Mouse (Mus musculus) macrophage (primary cell): ENCODE measurements around the gene Sall2. TPM values are rescaled to one million over a fixed set of nuclear protein-coding genes. Genes with fewer than 3 reads are reported as not detected.

ENCODE experiments used
- H3K27ac ChIP-seq: fragments of 350-480 bp; formaldehyde crosslinking; 2 replicates; pipeline ENCODE4 v1.9.0; 2021
- H3K36me3 ChIP-seq: fragments of 350-480 bp; formaldehyde crosslinking; 2 replicates; pipeline ENCODE4 v1.9.0; 2021; ENCODE audit errors: inconsistent target
- H3K4me3 ChIP-seq: fragments of 350-480 bp; formaldehyde crosslinking; 2 replicates; pipeline ENCODE4 v1.9.0; 2021; ENCODE audit errors: inconsistent target
- H3K79me2 ChIP-seq: fragments of 350-480 bp; formaldehyde crosslinking; 2 replicates; pipeline ENCODE4 v1.9.0; 2021; ENCODE audit errors: inconsistent target
- WGBS: methylation state at CpG from one replicate; pipeline ENCODE4 v1.1.7; 2026; ENCODE audit warnings: inconsistent platforms; ENCODE audit not compliant: missing documents; 5-methylcytosine and 5-hydroxymethylcytosine counted together
- polyA plus RNA-seq: library from polyadenylated mRNA; stranded (reverse); fragments of 250-400 nt; gene quantifications from 3 replicates; pipeline ENCODE4 v1.2.4, GENCODE M21; 2018; ENCODE audit warnings: inconsistent platforms
- total RNA-seq, 78 experiments: library from RNA; depleted of rRNA; stranded (reverse); fragments of 250-400 nt; gene quantifications; 1 replicate in 9 of 78; 2 replicates in 24 of 78; 3 replicates in 43 of 78; 4 replicates in 2 of 78; pipeline ENCODE4 v1.2.4; 2018; ENCODE audit warnings: inconsistent platforms in 56 of 78

The Sall2 gene
- total RNA-seq (2018; cell fraction: chromatin; rRNA removed): 1 to 10 TPM in 1 of 26 experiments, under 1 TPM in 9, not detected in 16; 0.12 to 2.2 (median 0.20) TPM
- total RNA-seq (2018; cell fraction: cytosol; rRNA removed): under 1 TPM; under 0.01 to 0.35 (median 0.15) TPM
- under 1 TPM in 14 of 26 experiments, not detected in 12; 0.11 to 0.45 (median 0.18) TPM for total RNA-seq (2018; cell fraction: nucleus; rRNA removed)
- polyA plus RNA-seq: 0.26 to 0.31 TPM (median 0.27 TPM) in 3 replicates

DNA sequence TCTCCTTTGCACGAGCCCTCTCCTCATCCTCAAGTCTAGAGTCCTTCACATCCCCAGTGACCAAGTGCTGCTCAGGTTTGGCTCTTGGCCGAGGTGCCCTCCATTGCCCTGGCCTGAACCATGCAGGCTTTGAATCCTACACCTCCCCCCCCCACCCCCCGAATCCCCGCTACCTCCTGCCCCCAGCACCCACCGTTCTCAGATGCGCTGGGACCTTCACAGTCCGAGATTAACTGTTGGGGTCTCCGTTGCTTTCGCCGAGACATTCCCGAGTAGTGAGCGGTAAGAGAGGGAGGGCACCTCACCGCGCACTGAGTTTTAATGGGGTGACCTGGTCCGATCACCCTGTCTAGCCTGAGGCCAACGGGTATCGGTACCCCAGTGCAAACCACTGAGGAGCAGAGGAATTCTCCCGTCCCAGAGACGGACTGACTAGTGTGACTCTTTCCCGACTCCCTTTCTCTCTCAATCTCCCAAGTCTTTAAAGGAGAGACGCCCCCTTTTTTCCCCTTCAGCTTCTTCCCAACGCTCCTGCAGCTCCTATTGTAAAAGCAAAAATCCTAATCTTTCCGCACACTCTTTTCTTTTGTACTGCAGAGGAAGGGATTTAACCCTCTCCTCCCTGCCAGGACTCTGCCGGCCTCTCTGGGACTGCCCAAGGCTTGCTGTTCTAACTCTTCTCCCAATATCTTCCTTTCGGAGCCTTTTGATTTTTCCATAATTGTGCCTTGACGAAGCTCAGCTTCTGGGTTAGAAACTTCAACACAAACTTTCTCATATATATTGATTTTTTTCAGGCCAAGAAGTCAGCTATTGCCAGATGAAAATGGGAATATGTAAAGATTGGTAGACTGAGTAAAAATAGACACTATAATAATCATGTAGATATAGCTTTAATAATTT is at the start of gene Sall2:
TSS of gene Sall2 (minus strand) at position 853 of the 903 bp plus-strand sequence.
- H3K4me3 ChIP-seq: no peak within 1 kb of the TSS
- H3K79me2 ChIP-seq: no peaks in the 10 kb centered on the region
- H3K36me3 ChIP-seq: no peaks in the 10 kb centered on the region
- 9% methylated on average over 25 of the region's 26 CpGs for WGBS
- H3K27ac ChIP-seq: no peak within 1 kb of the TSS

DNA sequence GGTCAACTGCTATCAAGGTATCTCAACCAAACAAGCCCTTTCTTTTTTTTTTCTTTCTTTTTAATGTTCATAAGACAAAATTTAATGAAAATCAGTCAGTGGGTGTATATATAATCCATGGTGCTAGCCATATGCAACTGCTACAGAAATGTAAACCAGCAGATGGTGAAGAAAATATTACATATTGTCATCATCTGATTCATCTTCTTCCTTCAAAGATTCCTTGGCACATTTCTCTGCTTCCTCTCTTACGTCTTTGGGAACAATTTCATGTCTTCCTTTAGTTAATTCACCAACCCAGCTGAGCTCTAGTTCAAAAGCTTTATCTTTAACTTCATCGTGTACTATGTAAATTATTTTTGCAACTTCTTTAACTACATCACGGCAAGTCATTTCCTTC is 40.2 kb upstream of the Sall2 start:
- Histone ChIP-seq H3K36me3 (no peaks in the 10 kb centered on the region), H3K27ac (no peak overlapping the region), H3K4me3 (no peak overlapping the region), H3K79me2 (no peaks in the 10 kb centered on the region)
- WGBS: 97% methylated on average over 3 of the region's 3 CpGs

- WGBS: 73% methylated on average over 4 of the region's 4 CpGs
- Histone ChIP-seq H3K79me2 (no peaks in the 10 kb centered on the region), H3K4me3 (no peak within 1 kb of the TSS), H3K27ac (no peak within 1 kb of the TSS), H3K36me3 (no peaks in the 10 kb centered on the region)
Measured at GRCm38 (mm10) chr14:52356308-52356707, 27.7 kb upstream of the Sall2 start, which contains the start of gene Olfr1513. TSS of gene Olfr1513 (minus strand) at chr14:52356408.

DNA sequence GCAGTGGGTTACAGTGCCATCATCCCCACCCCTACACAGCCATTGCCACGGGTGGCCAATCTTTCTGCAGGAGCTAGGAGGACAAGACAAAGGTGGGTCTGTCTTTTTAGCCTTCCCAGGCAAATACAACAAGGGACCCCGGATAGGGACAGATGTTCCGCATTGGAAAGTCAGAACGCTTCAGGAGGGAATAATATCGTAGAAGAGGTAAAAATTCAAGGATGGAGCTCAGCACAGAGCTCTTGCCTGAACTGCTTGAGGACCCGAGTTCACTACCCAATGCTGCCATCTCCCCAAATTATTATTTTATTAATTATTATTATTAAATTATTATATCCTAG is 10.9 kb upstream of the Sall2 start:
- H3K36me3 ChIP-seq: no peaks in the 10 kb centered on the region
- H3K4me3 ChIP-seq: no peak overlapping the region
- WGBS: 81% methylated on average over 6 of the region's 6 CpGs
- H3K27ac ChIP-seq: no peak overlapping the region
- H3K79me2 ChIP-seq: no peaks in the 10 kb centered on the region

DNA sequence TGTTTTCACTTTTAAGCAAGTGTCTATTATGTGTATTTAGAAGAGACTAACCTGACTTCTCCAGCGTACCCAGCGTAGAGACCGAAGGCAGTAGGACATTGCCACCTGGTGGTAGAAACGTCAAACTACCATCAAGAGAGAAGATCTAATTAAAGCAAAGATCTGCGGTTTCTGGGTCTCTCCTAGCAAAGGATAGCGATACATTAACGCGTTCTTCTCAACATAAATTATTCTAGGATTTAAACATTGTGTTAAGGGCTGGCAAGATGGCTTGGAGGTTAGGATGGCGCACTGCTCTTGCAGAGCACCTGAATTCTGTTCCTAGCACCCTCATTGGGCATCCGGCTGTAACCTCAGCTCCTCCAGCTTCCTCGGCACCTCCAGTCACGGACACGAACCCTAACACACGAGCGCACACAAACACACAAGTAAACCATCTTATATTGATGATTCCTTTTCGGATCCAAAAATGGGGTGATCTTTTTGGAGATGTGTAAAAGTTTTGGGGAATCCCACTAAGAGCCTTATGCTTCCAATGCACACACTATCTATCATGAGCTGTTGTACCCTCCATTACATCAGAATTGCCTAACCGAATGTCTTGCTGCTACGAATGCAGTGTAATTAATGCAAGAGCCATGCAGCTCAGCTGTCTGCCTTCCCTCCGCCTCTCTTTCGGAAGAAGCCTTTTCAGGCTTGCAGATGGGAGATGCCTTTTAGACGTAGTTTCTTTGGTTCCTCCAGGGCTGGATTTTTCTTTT is 10.4 kb upstream of the Sall2 start:
- Histone ChIP-seq H3K36me3 (no peaks in the 10 kb centered on the region), H3K4me3 (no peak overlapping the region), H3K79me2 (no peaks in the 10 kb centered on the region), H3K27ac (no peak overlapping the region)
- 32% methylated on average over 21 of the region's 21 CpGs for WGBS

GRCm38 (mm10) chr14:52332171-52332570 is 3.6 kb upstream of the Sall2 start:
- H3K4me3 ChIP-seq: no peak overlapping the region
- H3K27ac ChIP-seq: no peak overlapping the region
- no CpG with 5 or more reads among the region's 3 CpGs for WGBS
- H3K36me3 ChIP-seq: no peaks in the 10 kb centered on the region
- H3K79me2 ChIP-seq: no peaks in the 10 kb centered on the region

GRCm38 (mm10) chr14:52331069-52331750 is 2.6 kb upstream of the Sall2 start:
- Histone ChIP-seq H3K36me3 (no peaks in the 10 kb centered on the region), H3K27ac (no peak overlapping the region), H3K79me2 (no peaks in the 10 kb centered on the region), H3K4me3 (no peak overlapping the region)
- 42% methylated on average over 4 of the region's 4 CpGs for WGBS

DNA sequence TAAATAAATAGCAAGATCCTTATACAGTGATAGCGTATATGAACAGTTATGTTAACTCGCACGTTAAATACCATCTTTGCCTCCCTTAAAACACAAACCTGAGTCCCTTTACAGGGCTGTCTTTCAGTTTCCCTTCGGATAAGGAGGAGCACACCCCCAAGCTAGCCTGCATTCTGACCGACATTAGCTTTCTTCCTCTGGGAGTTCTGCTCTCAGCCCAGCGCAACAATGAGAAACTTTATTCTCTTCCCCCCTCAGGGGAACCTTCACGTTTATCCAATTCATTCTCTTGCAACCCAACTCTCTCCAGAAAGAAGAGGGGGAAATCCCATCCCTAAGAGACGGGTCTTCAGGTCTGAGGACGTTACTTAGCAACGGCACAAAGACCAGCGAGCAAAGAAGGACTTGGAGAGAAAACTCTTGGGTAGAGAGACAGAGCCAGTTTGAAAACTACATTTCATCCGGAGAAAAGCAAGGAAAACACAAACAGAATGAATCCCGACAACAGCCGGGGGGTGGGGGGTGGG is 1.1 kb downstream of the Sall2 start:
- H3K79me2 ChIP-seq: no peaks in the 10 kb centered on the region

DNA sequence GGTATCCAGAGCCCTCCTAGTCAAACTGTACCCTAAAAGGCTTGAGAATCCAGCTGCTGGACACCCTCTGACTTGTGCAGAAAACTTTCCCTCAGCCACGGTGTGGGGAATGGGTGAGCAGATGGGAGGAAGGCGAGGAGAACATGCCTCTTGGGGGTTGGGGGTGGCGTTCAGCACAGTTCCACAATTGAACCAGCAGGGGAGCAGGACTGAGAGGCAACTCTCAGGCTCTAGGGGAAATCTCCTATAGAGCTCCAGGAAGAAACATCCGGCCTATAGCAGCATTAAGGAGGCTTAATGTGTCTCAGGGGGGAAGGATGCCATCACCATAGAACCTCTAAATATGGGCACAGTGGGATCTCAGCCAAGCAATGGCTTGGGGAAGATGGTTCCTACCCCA is 2.7 kb downstream of the Sall2 start:
- Histone ChIP-seq H3K27ac (no peak overlapping the region), H3K79me2 (no peaks in the 10 kb centered on the region), H3K36me3 (no peaks in the 10 kb centered on the region), H3K4me3 (no peak overlapping the region)
- WGBS: 24% methylated on average over 4 of the region's 4 CpGs

More for the DNA sequence above, 1.1 kb downstream of the Sall2 start:
- WGBS: 10% methylated on average over 14 of the region's 14 CpGs
- Histone ChIP-seq H3K27ac (no peak overlapping the region), H3K4me3 (no peak overlapping the region), H3K36me3 (no peaks in the 10 kb centered on the region)

GRCm38 (mm10) chr14:52319361-52319760 is 9.2 kb downstream of the Sall2 start:
- no peak overlapping the region for H3K4me3 ChIP-seq
- H3K36me3 ChIP-seq: no peaks in the 10 kb centered on the region
- H3K27ac ChIP-seq: no peak overlapping the region
- 87% methylated on average over 6 of the region's 6 CpGs for WGBS
- no peaks in the 10 kb centered on the region for H3K79me2 ChIP-seq

GRCm38 (mm10) chr14:52316441-52317225 is 11.9 kb downstream of the Sall2 start:
- Histone ChIP-seq H3K36me3 (no peaks in the 10 kb centered on the region), H3K4me3 (peak overlapping the region; percentile 14; the same call in 1 of the 2 replicates), H3K27ac (no peak overlapping the region), H3K79me2 (no peaks in the 10 kb centered on the region)
- WGBS: 27% methylated on average over 16 of the region's 16 CpGs

GRCm38 (mm10) chr14:52315792-52316440 is 12.6 kb downstream of the Sall2 start:
- WGBS: under 1% methylated on average over 34 of the region's 41 CpGs

DNA sequence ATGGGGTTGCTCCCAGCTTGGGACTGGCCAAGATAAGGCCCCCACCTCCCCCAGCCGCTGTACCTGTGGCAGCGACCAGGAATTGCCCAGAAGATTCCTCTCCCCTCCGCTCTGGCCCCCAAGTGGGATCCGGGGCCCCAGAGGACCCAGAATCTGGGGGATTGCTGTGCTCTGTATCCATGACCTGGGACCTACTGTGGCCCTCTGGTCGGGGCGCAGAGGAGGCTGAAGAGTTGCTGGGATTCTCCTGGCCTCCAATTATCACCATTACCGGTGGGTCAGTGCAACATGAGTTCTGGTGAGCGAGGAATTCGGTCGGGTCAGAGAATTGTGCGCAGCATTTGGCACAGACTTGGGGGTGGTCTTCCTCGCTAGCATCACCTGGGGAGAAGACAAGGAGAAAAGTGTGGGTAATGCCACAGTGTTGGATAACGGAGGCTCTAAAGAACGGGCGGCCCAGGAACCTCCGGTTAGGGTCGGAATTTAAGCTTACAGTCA is 13.2 kb downstream of the Sall2 start:
- peak overlapping the region; percentile 14; the same call in 1 of the 2 replicates for H3K4me3 ChIP-seq
- H3K36me3 ChIP-seq: no peaks in the 10 kb centered on the region
- no peak overlapping the region for H3K27ac ChIP-seq
- no peaks in the 10 kb centered on the region for H3K79me2 ChIP-seq
- 54% methylated on average over 12 of the region's 17 CpGs for WGBS

More at GRCm38 (mm10) chr14:52315792-52316440, 12.6 kb downstream of the Sall2 start:
- peak overlapping the region; percentile 14; the same call in 1 of the 2 replicates for H3K4me3 ChIP-seq
- no peak overlapping the region for H3K27ac ChIP-seq
- no peaks in the 10 kb centered on the region for H3K36me3 ChIP-seq
- no peaks in the 10 kb centered on the region for H3K79me2 ChIP-seq
